Mouse (Mus musculus): Measurements from ENCODE around the gene Mzf1. TPM values are rescaled to one million over a fixed set of nuclear protein-coding genes. Genes with fewer than 3 reads are reported as not detected.

Gene Mzf1
- polyA plus RNA-seq, 1 experiment from 2014 or later, result 7.6 TPM

DNA sequence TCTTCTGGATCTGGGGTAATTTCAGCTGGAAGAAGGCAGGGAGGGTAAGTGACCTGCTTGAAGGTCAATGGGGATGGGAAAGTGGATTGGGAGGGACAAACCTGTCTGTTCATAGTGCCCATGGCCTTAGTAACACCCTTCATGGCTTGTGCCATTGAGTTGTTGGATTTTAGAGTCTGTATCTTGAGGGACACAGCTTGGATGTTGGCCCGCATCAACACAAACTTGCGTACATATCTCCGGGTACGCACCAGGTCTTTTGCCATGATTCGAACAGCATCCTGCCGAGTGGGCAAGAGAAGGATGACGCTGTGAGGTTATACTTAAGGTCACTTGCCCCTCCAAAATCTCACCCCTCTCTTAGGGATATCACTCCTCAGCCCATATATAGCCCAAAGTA lies 22.0 kb downstream of the Mzf1 start:
- peaks cover 76% of the 10 kb centered on the region for H3K36me3 ChIP-seq (ENCODE audit: control insufficient read depth, insufficient read depth, low read length)
- ATAC-seq (ENCODE audit: low FRiP score, low TSS enrichment), result no peak
- WGBS, result 94% methylated on average over 7 of the region's 7 CpGs

GRCm38 (mm10) chr7:13031983-13032382 lies 22.6 kb downstream of the Mzf1 start:
- no peaks in the 10 kb centered on the region for H3K9me3 ChIP-seq (ENCODE audit: control insufficient read depth, low read length)
- no peak overlapping the region for H3K4me2 ChIP-seq (ENCODE audit: low read length)
- no peak for ATAC-seq (ENCODE audit: low FRiP score, low TSS enrichment)
- H3K4me1 ChIP-seq (ENCODE audit: control insufficient read depth, insufficient read depth, low read length), result peaks cover 22% of the 10 kb centered on the region
- DNase-seq, result no peak
- WGBS, result 84% methylated on average over 2 of the region's 2 CpGs
- H3K27ac ChIP-seq (replicated peaks; ENCODE audit: low read depth, low read length), result no peak overlapping the region
- peaks cover 82% of the 10 kb centered on the region for H3K36me3 ChIP-seq (ENCODE audit: control insufficient read depth, insufficient read depth, low read length)
- no peaks in the 10 kb centered on the region for H3K27me3 ChIP-seq (ENCODE audit: control insufficient read depth, insufficient read depth, low read length)
- no peak overlapping the region for H3K9ac ChIP-seq (replicated peaks; ENCODE audit: low read length)
- H3K4me3 ChIP-seq (replicated peaks; ENCODE audit: low read depth, low read length), result no peak overlapping the region

More for the DNA sequence above, 22.0 kb downstream of the Mzf1 start:
- H3K9me3 ChIP-seq (ENCODE audit: control insufficient read depth, low read length), result no peaks in the 10 kb centered on the region
- no peak overlapping the region for H3K4me3 ChIP-seq (replicated peaks; ENCODE audit: low read depth, low read length)
- no peak overlapping the region for H3K27ac ChIP-seq (replicated peaks; ENCODE audit: low read depth, low read length)
- no peaks in the 10 kb centered on the region for H3K27me3 ChIP-seq (ENCODE audit: control insufficient read depth, insufficient read depth, low read length)
- no peak for DNase-seq
- H3K4me2 ChIP-seq (ENCODE audit: low read length), result no peak overlapping the region
- no peak overlapping the region for H3K9ac ChIP-seq (replicated peaks; ENCODE audit: low read length)
- peaks cover 23% of the 10 kb centered on the region for H3K4me1 ChIP-seq (ENCODE audit: control insufficient read depth, insufficient read depth, low read length)

GRCm38 (mm10) chr7:13031069-13031468 lies 23.5 kb downstream of the Mzf1 start:
- no peak overlapping the region for H3K4me2 ChIP-seq (ENCODE audit: low read length)
- no peak for ATAC-seq (ENCODE audit: low FRiP score, low TSS enrichment)
- no peaks in the 10 kb centered on the region for H3K27me3 ChIP-seq (ENCODE audit: control insufficient read depth, insufficient read depth, low read length)
- H3K9me3 ChIP-seq (ENCODE audit: control insufficient read depth, low read length), result no peaks in the 10 kb centered on the region
- H3K9ac ChIP-seq (replicated peaks; ENCODE audit: low read length), result no peak overlapping the region
- peaks cover 23% of the 10 kb centered on the region for H3K4me1 ChIP-seq (ENCODE audit: control insufficient read depth, insufficient read depth, low read length)
- no peak overlapping the region for H3K4me3 ChIP-seq (replicated peaks; ENCODE audit: low read depth, low read length)
- peak; percentile 52 for DNase-seq
- no peak overlapping the region for H3K27ac ChIP-seq (replicated peaks; ENCODE audit: low read depth, low read length)
- H3K36me3 ChIP-seq (ENCODE audit: control insufficient read depth, insufficient read depth, low read length), result peaks cover 85% of the 10 kb centered on the region
- 71% methylated on average over 5 of the region's 5 CpGs for WGBS

- Histone ChIP-seq H3K27me3 (ENCODE audit: control insufficient read depth, insufficient read depth, low read length) (no peaks in the 10 kb centered on the region), H3K27ac (replicated peaks; ENCODE audit: low read depth, low read length) (no peak overlapping the region), H3K4me2 (ENCODE audit: low read length) (no peak overlapping the region), H3K4me3 (replicated peaks; ENCODE audit: low read depth, low read length) (no peak overlapping the region), H3K36me3 (ENCODE audit: control insufficient read depth, insufficient read depth, low read length) (peaks cover 82% of the 10 kb centered on the region), H3K9me3 (ENCODE audit: control insufficient read depth, low read length) (no peaks in the 10 kb centered on the region), H3K4me1 (ENCODE audit: control insufficient read depth, insufficient read depth, low read length) (peaks cover 25% of the 10 kb centered on the region), H3K9ac (replicated peaks; ENCODE audit: low read length) (no peak overlapping the region)
- WGBS, result 87% methylated on average over 4 of the region's 4 CpGs
- DNase-seq, result no peak
- ATAC-seq (ENCODE audit: low FRiP score, low TSS enrichment), result no peak
These were observed 25.6 kb downstream of the Mzf1 start for GRCm38 (mm10) chr7:13028986-13029385.

- Histone ChIP-seq H3K4me2 (ENCODE audit: low read length) (peak overlapping the region; percentile 98), H3K27me3 (ENCODE audit: control insufficient read depth, insufficient read depth, low read length) (no peaks in the 10 kb centered on the region), H3K9me3 (ENCODE audit: control insufficient read depth, low read length) (no peaks in the 10 kb centered on the region), H3K36me3 (ENCODE audit: control insufficient read depth, insufficient read depth, low read length) (peaks cover 54% of the 10 kb centered on the region), H3K4me3 (replicated peaks; ENCODE audit: low read depth, low read length) (peak overlapping the region; percentile 92), H3K4me1 (ENCODE audit: control insufficient read depth, insufficient read depth, low read length) (peaks cover 28% of the 10 kb centered on the region), H3K27ac (replicated peaks; ENCODE audit: low read depth, low read length) (peak overlapping the region; percentile 99), H3K9ac (replicated peaks; ENCODE audit: low read length) (peak overlapping the region; percentile 93)
- DNase-seq (no peak), ATAC-seq (ENCODE audit: low FRiP score, low TSS enrichment) (no peak)
- WGBS, result 34% methylated on average over 4 of the region's 4 CpGs
These were observed 29.0 kb downstream of the Mzf1 start for GRCm38 (mm10) chr7:13025511-13026112.

DNA sequence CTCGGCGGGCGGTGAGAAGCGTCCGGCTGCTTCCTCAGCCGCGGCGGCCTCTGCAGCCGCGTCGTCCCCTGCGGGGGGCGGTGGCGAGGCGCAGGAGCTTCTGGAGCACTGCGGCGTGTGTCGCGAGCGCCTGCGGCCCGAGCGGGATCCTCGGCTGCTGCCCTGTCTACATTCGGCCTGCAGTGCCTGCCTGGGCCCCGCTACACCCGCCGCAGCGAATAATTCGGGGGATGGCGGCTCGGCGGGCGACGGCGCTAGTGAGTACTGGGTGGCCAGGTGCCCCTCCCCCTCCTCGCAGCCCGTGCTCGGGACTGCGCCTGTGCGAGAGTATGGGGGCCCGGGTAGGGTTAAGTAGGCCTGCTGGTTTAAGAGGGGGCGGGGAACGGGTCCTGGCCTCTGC lies 29.8 kb downstream of the Mzf1 start:
- no peaks in the 10 kb centered on the region for H3K9me3 ChIP-seq (ENCODE audit: control insufficient read depth, low read length)
- peaks cover 45% of the 10 kb centered on the region for H3K36me3 ChIP-seq (ENCODE audit: control insufficient read depth, insufficient read depth, low read length)
- H3K27ac ChIP-seq (replicated peaks; ENCODE audit: low read depth, low read length), result peak overlapping the region; percentile 99
- H3K4me2 ChIP-seq (ENCODE audit: low read length), result peak overlapping the region; percentile 98
- DNase-seq, result peak; percentile 86
- H3K27me3 ChIP-seq (ENCODE audit: control insufficient read depth, insufficient read depth, low read length), result no peaks in the 10 kb centered on the region
- peaks cover 28% of the 10 kb centered on the region for H3K4me1 ChIP-seq (ENCODE audit: control insufficient read depth, insufficient read depth, low read length)
- peak; percentile 68 for ATAC-seq (ENCODE audit: low FRiP score, low TSS enrichment)
- H3K4me3 ChIP-seq (replicated peaks; ENCODE audit: low read depth, low read length), result peak overlapping the region; percentile 92
- 0% methylated on average over 38 of the region's 44 CpGs for WGBS
- peak overlapping the region; percentile 93 for H3K9ac ChIP-seq (replicated peaks; ENCODE audit: low read length)

DNA sequence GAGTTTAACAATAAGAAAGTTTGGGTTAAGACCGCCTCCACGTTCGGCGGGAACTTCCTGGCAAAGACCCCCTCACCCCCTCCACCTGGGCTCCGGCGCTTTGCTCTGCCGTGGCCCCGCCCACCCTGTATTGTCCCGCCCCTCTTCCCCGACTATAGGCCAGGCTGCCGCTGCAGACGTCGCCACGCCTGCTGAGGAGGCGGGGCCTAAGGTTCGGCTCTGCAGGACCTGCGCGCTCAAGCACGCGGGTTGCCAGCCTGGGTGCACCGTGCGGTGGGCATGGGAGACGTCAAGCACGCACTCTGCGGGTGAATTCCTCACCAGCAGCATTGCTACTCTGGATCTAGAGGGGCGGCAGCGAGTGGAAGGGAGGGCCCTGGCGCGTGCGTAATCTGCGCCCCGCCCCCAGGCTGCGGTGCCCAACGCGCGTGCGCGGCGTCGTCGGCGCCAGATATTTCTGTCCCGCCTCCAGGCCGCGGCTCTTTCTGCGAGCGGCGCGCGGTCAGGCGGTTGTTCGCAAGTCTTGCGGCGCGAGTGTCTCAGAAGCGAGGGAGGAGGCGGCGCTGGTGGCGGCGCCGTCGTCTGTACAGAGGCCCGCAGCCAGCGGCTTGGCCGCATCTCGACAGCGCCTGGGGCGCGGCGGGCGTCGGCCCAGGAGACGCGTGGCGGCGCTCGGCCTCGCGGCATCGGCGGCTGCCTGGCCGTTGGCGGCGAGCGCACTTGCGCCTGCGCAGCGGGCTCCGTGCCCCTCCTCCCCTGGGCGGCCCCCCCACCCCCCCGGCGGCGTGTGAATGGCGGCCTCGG lies 30.4 kb downstream of the Mzf1 start:
- ATAC-seq (ENCODE audit: low FRiP score, low TSS enrichment) (peak; percentile 90), DNase-seq (peak; percentile 97)
- Histone ChIP-seq H3K27me3 (ENCODE audit: control insufficient read depth, insufficient read depth, low read length) (no peaks in the 10 kb centered on the region), H3K27ac (replicated peaks; ENCODE audit: low read depth, low read length) (peak overlapping the region; percentile 99), H3K36me3 (ENCODE audit: control insufficient read depth, insufficient read depth, low read length) (peaks cover 39% of the 10 kb centered on the region), H3K4me3 (replicated peaks; ENCODE audit: low read depth, low read length) (peak overlapping the region; percentile 92), H3K9ac (replicated peaks; ENCODE audit: low read length) (peak overlapping the region; percentile 93), H3K9me3 (ENCODE audit: control insufficient read depth, low read length) (no peaks in the 10 kb centered on the region), H3K4me1 (ENCODE audit: control insufficient read depth, insufficient read depth, low read length) (peaks cover 28% of the 10 kb centered on the region), H3K4me2 (ENCODE audit: low read length) (peak overlapping the region; percentile 98)
- WGBS, result under 1% methylated on average over 93 of the region's 95 CpGs

DNA sequence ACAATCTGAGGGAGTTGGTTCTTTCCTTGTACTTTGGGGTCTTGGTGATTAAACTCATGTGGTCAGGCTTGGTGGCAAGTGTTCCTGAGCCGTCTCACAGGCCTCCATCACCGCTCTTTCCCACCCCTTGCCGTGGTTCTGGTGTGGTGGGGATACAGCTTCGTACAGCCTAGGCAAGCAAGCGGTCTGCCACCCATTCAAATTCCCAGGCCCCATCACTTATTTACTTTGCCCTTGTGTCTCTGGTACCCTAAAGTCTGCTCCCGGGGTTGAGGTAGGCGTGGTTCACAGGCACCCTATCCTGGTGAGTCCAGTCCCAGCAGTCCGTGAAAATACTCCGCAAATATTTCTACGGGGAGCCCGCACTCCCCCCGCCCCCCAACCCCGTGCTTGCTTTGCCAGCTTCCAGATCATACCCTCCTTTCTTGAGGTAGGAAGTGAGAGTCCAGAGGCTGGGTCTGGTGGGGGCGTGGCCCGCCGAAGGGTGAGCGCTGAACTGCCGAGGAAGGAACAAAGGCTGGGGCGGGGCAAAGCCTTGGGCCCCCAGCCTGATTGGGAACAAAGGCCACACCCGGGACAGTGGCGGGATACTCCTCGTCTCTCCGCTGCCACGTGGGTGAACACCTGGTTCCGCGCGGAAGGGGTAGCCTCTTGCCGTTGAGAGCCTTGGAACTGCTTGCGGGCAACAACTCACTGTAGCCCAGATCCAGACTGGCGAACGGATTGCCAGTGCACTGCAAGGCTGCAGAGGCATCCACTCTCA lies 31.6 kb downstream of the Mzf1 start:
- ATAC-seq (ENCODE audit: low FRiP score, low TSS enrichment) (peak; percentile 37), DNase-seq (peak; percentile 80)
- H3K4me1 ChIP-seq (ENCODE audit: control insufficient read depth, insufficient read depth, low read length), result peaks cover 28% of the 10 kb centered on the region
- H3K27me3 ChIP-seq (ENCODE audit: control insufficient read depth, insufficient read depth, low read length), result no peaks in the 10 kb centered on the region
- H3K9me3 ChIP-seq (ENCODE audit: control insufficient read depth, low read length), result no peaks in the 10 kb centered on the region
- peak overlapping the region; percentile 99 for H3K27ac ChIP-seq (replicated peaks; ENCODE audit: low read depth, low read length)
- peak overlapping the region; percentile 61 for H3K9ac ChIP-seq (replicated peaks; ENCODE audit: low read length)
- H3K4me2 ChIP-seq (ENCODE audit: low read length), result peak overlapping the region; percentile 98
- 3% methylated on average over 31 of the region's 31 CpGs for WGBS
- peaks cover 27% of the 10 kb centered on the region for H3K36me3 ChIP-seq (ENCODE audit: control insufficient read depth, insufficient read depth, low read length)
- H3K4me3 ChIP-seq (replicated peaks; ENCODE audit: low read depth, low read length), result peak overlapping the region; percentile 92
